Mouse (Mus musculus): ENCODE measurements around the gene Scmh1. TPM values are rescaled to one million over a fixed set of nuclear protein-coding genes. Genes with fewer than 3 reads are reported as not detected.

The Scmh1 gene
- polyA plus RNA-seq, 1 experiment = 12.0 TPM

DNA sequence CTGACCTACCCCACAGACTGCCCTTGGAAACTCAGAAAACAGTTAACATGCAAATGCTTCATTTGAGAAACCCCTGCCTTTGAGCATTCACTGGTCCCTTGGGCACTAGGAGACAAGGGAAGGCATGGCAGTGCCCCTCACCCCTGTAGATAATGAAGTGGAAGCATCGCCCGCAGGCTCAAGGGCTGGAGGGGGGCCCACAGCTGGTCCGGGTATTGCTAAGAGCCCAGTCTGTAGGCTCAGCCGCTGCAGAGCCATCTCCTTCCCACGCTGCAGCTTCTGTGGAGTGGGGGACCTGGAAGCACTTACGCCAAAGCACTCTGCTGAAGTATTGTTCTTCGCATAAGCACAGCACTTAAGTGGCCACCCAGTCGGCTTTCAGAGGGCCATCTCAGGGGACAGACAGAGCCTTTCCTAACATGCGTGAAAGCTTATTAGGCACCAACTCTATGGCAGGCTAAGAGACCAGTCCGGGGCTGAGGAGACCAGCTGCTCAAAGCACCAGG is 35.2 kb upstream of the Scmh1 start:
- Histone ChIP-seq H3K36me3 (ENCODE audit: control insufficient read depth, insufficient read depth, low read length) (no peaks in the 10 kb centered on the region), H3K27me3 (ENCODE audit: control insufficient read depth, insufficient read depth, low read length) (no peaks in the 10 kb centered on the region), H3K27ac (ENCODE audit: insufficient read depth, low read length) (no peak overlapping the region), H3K4me3 (ENCODE audit: extremely low read depth, insufficient read depth, insufficient read length) (no peak overlapping the region), H3K4me1 (ENCODE audit: control insufficient read depth, insufficient read depth, insufficient read length) (no peaks in the 10 kb centered on the region)
- 75% methylated on average over 10 of the region's 10 CpGs for WGBS
- DNase-seq (ENCODE audit: low read depth in 1 of 2, low spot score in 2 of 2) = no peak
- TF ChIP-seq POLR2A (IDR thresholded peaks at IDR 0.05; ENCODE audit: low read depth, low read length) (no peak), CTCF (IDR thresholded peaks at IDR 0.05; ENCODE audit: extremely low read depth, insufficient read depth, insufficient read length, insufficient replicate concordance) (no peak)

DNA sequence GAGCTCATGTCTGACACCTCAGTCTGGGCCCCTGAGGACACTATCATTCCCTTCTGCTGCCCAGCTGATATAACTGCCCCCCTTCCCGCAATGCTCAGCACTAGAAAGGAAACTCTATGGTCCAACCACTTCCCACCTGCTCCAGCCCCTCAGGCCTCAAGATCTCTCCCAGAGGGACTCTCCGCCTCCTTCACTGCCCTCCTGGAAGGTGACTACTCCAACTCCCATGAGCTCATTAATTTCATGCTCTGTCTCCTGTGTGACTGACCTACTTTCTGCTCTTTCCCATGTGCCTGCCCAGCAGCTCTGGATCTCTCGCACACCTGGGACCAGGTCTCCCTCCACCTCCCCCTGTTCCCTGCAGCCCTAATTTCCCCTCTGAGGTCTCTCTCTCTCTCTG is 32.2 kb upstream of the Scmh1 start:
- no peak overlapping the region for H3K27ac ChIP-seq (ENCODE audit: insufficient read depth, low read length)
- no peak overlapping the region for H3K4me3 ChIP-seq (ENCODE audit: extremely low read depth, insufficient read depth, insufficient read length)
- H3K36me3 ChIP-seq (ENCODE audit: control insufficient read depth, insufficient read depth, low read length) = no peaks in the 10 kb centered on the region
- H3K4me1 ChIP-seq (ENCODE audit: control insufficient read depth, insufficient read depth, insufficient read length) = no peaks in the 10 kb centered on the region
- TF ChIP-seq POLR2A (IDR thresholded peaks at IDR 0.05; ENCODE audit: low read depth, low read length) (no peak), CTCF (IDR thresholded peaks at IDR 0.05; ENCODE audit: extremely low read depth, insufficient read depth, insufficient read length, insufficient replicate concordance) (no peak)
- 93% methylated on average over 3 of the region's 3 CpGs for WGBS
- DNase-seq (ENCODE audit: low read depth in 1 of 2, low spot score in 2 of 2) = no peak
- H3K27me3 ChIP-seq (ENCODE audit: control insufficient read depth, insufficient read depth, low read length) = no peaks in the 10 kb centered on the region

DNA sequence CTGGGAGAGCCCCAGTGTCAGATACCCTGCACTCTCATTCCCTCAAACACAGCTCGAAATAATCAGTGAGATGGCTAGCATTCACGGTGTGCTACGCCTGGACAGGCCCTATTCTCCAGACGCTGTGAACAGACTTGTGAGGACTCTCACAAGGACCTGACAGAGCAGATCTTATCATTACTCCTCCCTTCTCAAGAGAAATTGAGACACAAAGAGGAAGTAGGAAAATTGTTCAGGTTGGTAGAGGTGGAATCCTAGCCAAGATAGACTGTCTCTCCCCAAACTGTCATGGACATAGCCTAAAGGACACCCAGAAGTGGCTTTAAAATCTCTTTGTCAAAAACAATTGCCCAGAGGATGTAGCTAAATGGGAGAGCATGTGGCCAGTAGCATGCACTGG is 31.3 kb upstream of the Scmh1 start:
- 57% methylated on average over 4 of the region's 4 CpGs for WGBS
- no peak for TF ChIP-seq CTCF (IDR thresholded peaks at IDR 0.05; ENCODE audit: extremely low read depth, insufficient read depth, insufficient read length, insufficient replicate concordance)
- TF ChIP-seq POLR2A (IDR thresholded peaks at IDR 0.05; ENCODE audit: low read depth, low read length) = no peak
- no peaks in the 10 kb centered on the region for H3K36me3 ChIP-seq (ENCODE audit: control insufficient read depth, insufficient read depth, low read length)
- H3K27me3 ChIP-seq (ENCODE audit: control insufficient read depth, insufficient read depth, low read length) = no peaks in the 10 kb centered on the region
- H3K4me3 ChIP-seq (ENCODE audit: extremely low read depth, insufficient read depth, insufficient read length) = no peak overlapping the region
- no peak for DNase-seq (ENCODE audit: low read depth in 1 of 2, low spot score in 2 of 2)
- H3K27ac ChIP-seq (ENCODE audit: insufficient read depth, low read length) = no peak overlapping the region
- H3K4me1 ChIP-seq (ENCODE audit: control insufficient read depth, insufficient read depth, insufficient read length) = no peaks in the 10 kb centered on the region

DNA sequence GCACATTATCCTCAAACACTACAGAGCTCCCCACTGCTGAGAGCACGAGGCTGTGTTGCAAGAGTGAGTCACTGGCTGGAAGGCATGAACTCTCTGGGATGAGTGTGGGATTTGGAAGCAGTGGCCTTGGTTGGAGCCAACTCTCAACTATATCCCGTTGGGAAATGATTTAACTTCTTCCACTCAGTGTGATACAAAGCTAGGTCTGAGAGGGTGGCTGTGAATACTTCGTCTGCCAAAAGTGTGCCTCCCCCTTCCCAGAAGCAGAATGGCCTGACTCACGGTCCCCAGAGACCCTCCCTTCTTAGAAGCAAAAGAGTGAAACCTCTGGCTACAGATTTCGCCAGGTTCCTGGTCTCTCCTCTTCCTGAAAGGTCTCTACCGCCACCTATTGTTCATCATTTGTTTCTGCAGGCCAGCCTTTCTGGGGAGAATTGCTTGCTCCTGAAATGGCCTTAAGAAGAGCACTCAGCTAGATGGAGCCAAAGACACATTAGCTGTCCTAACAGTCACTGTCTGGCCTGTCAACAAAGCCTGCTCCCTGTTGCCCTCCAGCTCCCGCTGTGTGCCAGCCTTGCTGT is 24.2 kb upstream of the Scmh1 start:
- peak; percentile 12 to 22 for DNase-seq (ENCODE audit: low read depth in 1 of 2, low spot score in 2 of 2)
- no peaks in the 10 kb centered on the region for H3K36me3 ChIP-seq (ENCODE audit: control insufficient read depth, insufficient read depth, low read length)
- no peaks in the 10 kb centered on the region for H3K27me3 ChIP-seq (ENCODE audit: control insufficient read depth, insufficient read depth, low read length)
- no peak overlapping the region for H3K27ac ChIP-seq (ENCODE audit: insufficient read depth, low read length)
- whole genome bisulfite sequencing = 13% methylated on average over 7 of the region's 7 CpGs
- no peak for TF ChIP-seq POLR2A (IDR thresholded peaks at IDR 0.05; ENCODE audit: low read depth, low read length)
- peak; percentile 48; the same call in 1 of the 2 replicates for TF ChIP-seq CTCF (IDR thresholded peaks at IDR 0.05; ENCODE audit: extremely low read depth, insufficient read depth, insufficient read length, insufficient replicate concordance)
- no peaks in the 10 kb centered on the region; the same call in 1 of the 2 replicates for H3K4me1 ChIP-seq (ENCODE audit: control insufficient read depth, insufficient read depth, insufficient read length)
- H3K4me3 ChIP-seq (ENCODE audit: extremely low read depth, insufficient read depth, insufficient read length) = no peak overlapping the region

DNA sequence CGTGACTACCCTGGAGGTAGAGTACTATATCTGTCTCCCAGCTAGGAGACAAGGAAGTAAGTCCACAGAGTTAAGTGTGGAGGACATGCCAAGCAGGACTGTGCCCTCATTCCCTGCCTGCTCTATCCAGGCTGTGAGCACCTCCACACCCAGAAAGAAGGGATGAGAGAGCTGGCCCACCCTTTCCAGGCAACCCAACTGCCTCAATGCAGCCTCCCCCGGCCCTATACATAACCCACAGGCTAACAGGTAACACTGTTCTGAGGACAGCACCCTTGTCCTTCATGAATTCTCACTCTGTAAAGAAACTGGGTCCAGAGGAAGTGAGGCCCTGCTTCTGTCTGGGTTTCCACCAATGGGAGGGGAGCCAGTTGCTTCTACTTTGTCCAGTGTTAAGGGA is 19.6 kb upstream of the Scmh1 start:
- Histone ChIP-seq H3K4me3 (ENCODE audit: extremely low read depth, insufficient read depth, insufficient read length) (no peak overlapping the region), H3K4me1 (ENCODE audit: control insufficient read depth, insufficient read depth, insufficient read length) (no peaks in the 10 kb centered on the region; the same call in 1 of the 2 replicates), H3K36me3 (ENCODE audit: control insufficient read depth, insufficient read depth, low read length) (no peaks in the 10 kb centered on the region), H3K27ac (ENCODE audit: insufficient read depth, low read length) (no peak overlapping the region), H3K27me3 (ENCODE audit: control insufficient read depth, insufficient read depth, low read length) (no peaks in the 10 kb centered on the region)
- DNase-seq (ENCODE audit: low read depth in 1 of 2, low spot score in 2 of 2) = no peak
- TF ChIP-seq POLR2A (IDR thresholded peaks at IDR 0.05; ENCODE audit: low read depth, low read length) (no peak), CTCF (IDR thresholded peaks at IDR 0.05; ENCODE audit: extremely low read depth, insufficient read depth, insufficient read length, insufficient replicate concordance) (no peak)
- WGBS = 92% methylated on average over 2 of the region's 2 CpGs

DNA sequence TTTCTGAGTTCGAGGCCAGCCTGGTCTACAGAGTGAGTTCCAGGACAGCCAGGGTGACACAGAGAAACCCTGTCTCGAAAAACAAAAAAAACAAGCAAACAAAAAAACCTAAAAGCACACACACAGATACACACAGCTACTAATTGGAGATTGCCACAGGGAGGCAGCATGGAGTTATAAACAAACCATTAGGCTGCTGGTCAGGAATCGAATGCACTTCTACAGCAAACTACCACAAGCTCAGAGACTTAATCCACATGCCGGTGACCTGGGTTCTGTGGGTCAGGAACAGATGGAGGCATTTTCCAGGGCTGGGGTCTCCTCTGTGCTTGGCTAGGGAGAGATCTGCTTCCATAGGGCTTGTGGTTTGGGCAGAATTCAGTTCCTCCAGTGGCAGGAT is 17.6 kb upstream of the Scmh1 start:
- H3K36me3 ChIP-seq (ENCODE audit: control insufficient read depth, insufficient read depth, low read length) = no peaks in the 10 kb centered on the region
- H3K27ac ChIP-seq (ENCODE audit: insufficient read depth, low read length) = no peak overlapping the region
- 42% methylated on average over 4 of the region's 4 CpGs for WGBS
- DNase-seq (ENCODE audit: low read depth in 1 of 2, low spot score in 2 of 2) = no peak
- no peak overlapping the region for H3K4me3 ChIP-seq (ENCODE audit: extremely low read depth, insufficient read depth, insufficient read length)
- H3K27me3 ChIP-seq (ENCODE audit: control insufficient read depth, insufficient read depth, low read length) = no peaks in the 10 kb centered on the region
- no peaks in the 10 kb centered on the region for H3K4me1 ChIP-seq (ENCODE audit: control insufficient read depth, insufficient read depth, insufficient read length)
- TF ChIP-seq POLR2A (IDR thresholded peaks at IDR 0.05; ENCODE audit: low read depth, low read length) (no peak), CTCF (IDR thresholded peaks at IDR 0.05; ENCODE audit: extremely low read depth, insufficient read depth, insufficient read length, insufficient replicate concordance) (no peak)

DNA sequence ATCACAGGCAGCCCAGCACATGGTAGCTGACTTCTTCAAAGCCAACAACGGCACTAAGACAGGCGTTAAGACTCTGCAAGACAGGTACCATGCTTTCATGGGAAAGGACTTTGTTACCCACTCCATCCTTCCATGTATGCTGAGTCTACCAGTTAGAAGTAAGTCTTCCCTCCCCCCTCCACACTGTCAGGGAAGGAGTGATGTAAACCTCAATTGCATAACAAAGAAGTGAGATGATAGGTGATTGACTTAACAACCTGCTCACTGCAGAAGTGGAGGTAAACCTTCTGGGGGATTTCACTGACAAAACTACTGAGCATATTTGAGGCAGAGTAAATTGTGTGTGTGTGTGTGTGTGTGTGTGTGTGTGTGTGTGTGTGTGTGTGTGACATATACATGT is 17.1 kb upstream of the Scmh1 start:
- Histone ChIP-seq H3K4me1 (ENCODE audit: control insufficient read depth, insufficient read depth, insufficient read length) (no peaks in the 10 kb centered on the region), H3K36me3 (ENCODE audit: control insufficient read depth, insufficient read depth, low read length) (no peaks in the 10 kb centered on the region), H3K27ac (ENCODE audit: insufficient read depth, low read length) (no peak overlapping the region), H3K4me3 (ENCODE audit: extremely low read depth, insufficient read depth, insufficient read length) (no peak overlapping the region), H3K27me3 (ENCODE audit: control insufficient read depth, insufficient read depth, low read length) (no peaks in the 10 kb centered on the region)
- TF ChIP-seq CTCF (IDR thresholded peaks at IDR 0.05; ENCODE audit: extremely low read depth, insufficient read depth, insufficient read length, insufficient replicate concordance) = no peak
- TF ChIP-seq POLR2A (IDR thresholded peaks at IDR 0.05; ENCODE audit: low read depth, low read length) = no peak
- 74% methylated on average over 2 of the region's 2 CpGs for WGBS
- no peak for DNase-seq (ENCODE audit: low read depth in 1 of 2, low spot score in 2 of 2)
